Mouse (Mus musculus) hindbrain, postnatal 0 days (tissue): ENCODE results near the gene Phactr1. TPM values are rescaled to one million over a fixed set of nuclear protein-coding genes. Genes with fewer than 3 reads are reported as not detected.

ENCODE experiments used
- ATAC-seq: fragments of 200-750 bp; cut with Nextera tagmentation; 2 replicates; pipeline ENCODE4 v1.8.0; 2017; ENCODE audit warnings: mild to moderate bottlenecking, moderate TSS enrichment, moderate library complexity
- DNase-seq: peaks from one replicate; pipeline ENCODE4 v3.0.0-alpha.2; 2015; ENCODE audit warnings: low spot score
- H3K27ac ChIP-seq: fragments of 300-500 bp; sonication (generic); 2 replicates; pipeline ENCODE4 v1.5.1; 2014; ENCODE audit warnings: mild to moderate bottlenecking
- H3K27me3 ChIP-seq: fragments of 300-500 bp; sonication (generic); 2 replicates; pipeline ENCODE4 v1.6.1; 2014; ENCODE audit warnings: low read length, mixed read lengths; ENCODE audit not compliant: insufficient read depth
- H3K36me3 ChIP-seq: fragments of 300-500 bp; sonication (generic); 2 replicates; pipeline ENCODE4 v1.6.1; 2014; ENCODE audit warnings: low read length, mixed read lengths; ENCODE audit not compliant: insufficient read depth
- H3K4me1 ChIP-seq: fragments of 300-500 bp; sonication (generic); 2 replicates; pipeline ENCODE4 v1.6.1; 2014; ENCODE audit warnings: antibody characterized with exemption, low read length, mixed read lengths; ENCODE audit not compliant: insufficient read depth
- H3K4me2 ChIP-seq: fragments of 300-500 bp; sonication (generic); 2 replicates; pipeline ENCODE4 v1.6.1; 2014; ENCODE audit warnings: low read depth, mild to moderate bottlenecking, low read length, moderate library complexity, mixed read lengths
- H3K4me3 ChIP-seq: fragments of 300-500 bp; sonication (generic); 2 replicates; pipeline ENCODE4 v1.5.1; 2014; ENCODE audit warnings: low read length
- H3K9ac ChIP-seq: fragments of 300-500 bp; sonication (generic); replicated peaks from 2 replicates; pipeline ENCODE4 v1.6.1; 2014; ENCODE audit warnings: mild to moderate bottlenecking, low read length, moderate library complexity, mixed read lengths
- H3K9me3 ChIP-seq: fragments of 300-500 bp; sonication (generic); 2 replicates; pipeline ENCODE4 v1.6.1; 2016; ENCODE audit warnings: low read length, mixed read lengths
- CTCF ChIP-seq: IDR thresholded peaks from 2 replicates; pipeline ENCODE4 v1.5.1; 2016; ENCODE audit warnings: antibody characterized with exemption, control low read depth, low read depth
- WGBS: fragments of 180-500 bp; shearing (Covaris S2); extraction: QIAGEN DNeasy Blood & Tissue Kit; methylation state at CpG from one replicate; pipeline ENCODE4 v1.1.7; 2014; 5-methylcytosine and 5-hydroxymethylcytosine counted together
- polyA plus RNA-seq: library from polyadenylated mRNA; unstranded; fragments of >200 nt; fragmentation: Nextera tagmentation; extraction: Ambion mirVana; gene quantifications from 2 replicates; pipeline ENCODE4 v1.2.1, GENCODE M21; 2015
- total RNA-seq: library from RNA; depleted of rRNA; stranded (reverse); fragments of >200 nt; gene quantifications from 2 replicates; pipeline ENCODE4 v1.2.3, GENCODE M21; 2014

Gene Phactr1
- total and polyA plus RNA-seq, 2 experiments from 2014 or later = 46.6 to 56.7 TPM

- H3K36me3 ChIP-seq = no peaks in the 10 kb centered on the region
- H3K27ac ChIP-seq = no peak overlapping the region
- DNase-seq = no peak
- ATAC-seq = no peak
- H3K27me3 ChIP-seq = no peaks in the 10 kb centered on the region
- no peak for TF ChIP-seq CTCF
- H3K4me1 ChIP-seq = 0 out of 2 replicates have a peak, but pooled peaks cover 13% of the 10 kb centered on the region
- H3K4me3 ChIP-seq = no peak overlapping the region
- H3K4me2 ChIP-seq = no peak overlapping the region
- 65% methylated on average over 4 of the region's 4 CpGs for WGBS
- H3K9me3 ChIP-seq = no peaks in the 10 kb centered on the region
- H3K9ac ChIP-seq = no peak overlapping the region
These were observed 234.7 kb downstream of the Phactr1 start for GRCm38 (mm10) chr13:42915081-42915480.

GRCm38 (mm10) chr13:42915851-42916193 is 235.4 kb downstream of the Phactr1 start:
- Histone ChIP-seq H3K9ac (peak overlapping the region; percentile 71), H3K9me3 (no peaks in the 10 kb centered on the region), H3K4me1 (0 out of 2 replicates have a peak, but pooled peaks cover 13% of the 10 kb centered on the region), H3K27me3 (no peaks in the 10 kb centered on the region), H3K4me3 (peak overlapping the region; percentile 67), H3K27ac (no peak overlapping the region), H3K36me3 (no peaks in the 10 kb centered on the region), H3K4me2 (peak overlapping the region; percentile 97)
- DNase-seq = no peak
- 20% methylated on average over 6 of the region's 6 CpGs for WGBS
- TF ChIP-seq CTCF = no peak
- no peak for ATAC-seq

GRCm38 (mm10) chr13:42916194-42917033 is 236.0 kb downstream of the Phactr1 start:
- Histone ChIP-seq H3K4me1 (0 out of 2 replicates have a peak, but pooled peaks cover 13% of the 10 kb centered on the region), H3K36me3 (no peaks in the 10 kb centered on the region), H3K27ac (0 out of 2 replicates have a peak overlapping the region, but pooled peaks have one; percentile 11), H3K9ac (peak overlapping the region; percentile 71), H3K9me3 (no peaks in the 10 kb centered on the region), H3K4me2 (peak overlapping the region; percentile 97), H3K4me3 (peak overlapping the region; percentile 67), H3K27me3 (no peaks in the 10 kb centered on the region)
- DNase-seq = peak; percentile 69
- TF ChIP-seq CTCF = no peak
- 1% methylated on average over 74 of the region's 74 CpGs for WGBS
- peak; percentile 63 for ATAC-seq

GRCm38 (mm10) chr13:42917251-42917650 is 236.8 kb downstream of the Phactr1 start:
- peak overlapping the region; percentile 67 for H3K4me3 ChIP-seq
- DNase-seq (peak; percentile 67), ATAC-seq (peak; percentile 72)
- H3K9me3 ChIP-seq = no peaks in the 10 kb centered on the region
- H3K4me1 ChIP-seq = 0 out of 2 replicates have a peak, but pooled peaks cover 13% of the 10 kb centered on the region
- no peak for TF ChIP-seq CTCF
- 22% methylated on average over 6 of the region's 6 CpGs for WGBS
- H3K27ac ChIP-seq = no peak overlapping the region
- H3K27me3 ChIP-seq = no peaks in the 10 kb centered on the region
- peak overlapping the region; percentile 97 for H3K4me2 ChIP-seq
- H3K36me3 ChIP-seq = no peaks in the 10 kb centered on the region
- peak overlapping the region; percentile 71; the same call in 1 of the 2 replicates for H3K9ac ChIP-seq

GRCm38 (mm10) chr13:42920062-42920461 is 239.6 kb downstream of the Phactr1 start:
- no peak for DNase-seq
- Histone ChIP-seq H3K4me2 (no peak overlapping the region), H3K27me3 (no peaks in the 10 kb centered on the region), H3K36me3 (no peaks in the 10 kb centered on the region), H3K4me3 (no peak overlapping the region), H3K9me3 (no peaks in the 10 kb centered on the region), H3K9ac (no peak overlapping the region), H3K27ac (no peak overlapping the region), H3K4me1 (0 out of 2 replicates have a peak, but pooled peaks cover 13% of the 10 kb centered on the region)
- no peak for ATAC-seq
- WGBS = 91% methylated on average over 2 of the region's 2 CpGs
- no peak for TF ChIP-seq CTCF

- ATAC-seq = no peak
These were observed 241.5 kb downstream of the Phactr1 start for GRCm38 (mm10) chr13:42921769-42922450.

More at GRCm38 (mm10) chr13:42921769-42922450, 241.5 kb downstream of the Phactr1 start:
- Histone ChIP-seq H3K4me2 (no peak overlapping the region), H3K36me3 (no peaks in the 10 kb centered on the region), H3K4me1 (0 out of 2 replicates have a peak, but pooled peaks cover 10% of the 10 kb centered on the region), H3K9ac (no peak overlapping the region), H3K27me3 (no peaks in the 10 kb centered on the region), H3K27ac (no peak overlapping the region), H3K9me3 (no peaks in the 10 kb centered on the region), H3K4me3 (no peak overlapping the region)
- TF ChIP-seq CTCF = no peak
- DNase-seq = no peak
- WGBS = 92% methylated on average over 10 of the region's 10 CpGs
